Mouse (Mus musculus) E14TG2a.4 (cell line): Measurements from ENCODE around the gene Mgat5.

Experiments
- H3K27me3 ChIP-seq: 2 replicates; pipeline ENCODE4 v1.6.1; 2014; ENCODE audit warnings: low read length, control low read depth; ENCODE audit not compliant: insufficient read depth
- H3K36me3 ChIP-seq: 2 replicates; pipeline ENCODE4 v1.6.1; 2014; ENCODE audit warnings: low read length, control low read depth; ENCODE audit not compliant: insufficient read depth
- H3K4me1 ChIP-seq: replicated peaks from 2 replicates; pipeline ENCODE4 v1.6.1; 2014; ENCODE audit warnings: low read depth, low read length, control low read depth
- H3K4me3 ChIP-seq: replicated peaks from 2 replicates; pipeline ENCODE4 v1.5.1; 2014; ENCODE audit warnings: mild to moderate bottlenecking, low read length
- H3K9me3 ChIP-seq: 2 replicates; pipeline ENCODE4 v1.6.1; 2014; ENCODE audit warnings: low read length, control low read depth
- CTCF ChIP-seq: conservative IDR thresholded peaks from 2 replicates; pipeline ENCODE4 v1.5.1; 2014; ENCODE audit warnings: low read length
- NANOG ChIP-seq: IDR thresholded peaks from 2 replicates; pipeline ENCODE4 v1.6.1; 2014; ENCODE audit warnings: borderline replicate concordance, low read length, mixed read lengths
- POU5F1 ChIP-seq: IDR thresholded peaks from 2 replicates; pipeline ENCODE4 v1.6.1; 2014; ENCODE audit warnings: low read length, borderline replicate concordance

The Mgat5 gene

GRCm38 (mm10) chr1:127257005-127257404 lies 52.2 kb downstream of the Mgat5 start:
- TF ChIP-seq CTCF, result no peak
- no peak for TF ChIP-seq POU5F1
- TF ChIP-seq NANOG, result no peak
- Histone ChIP-seq H3K9me3 (no peaks in the 10 kb centered on the region), H3K4me3 (no peak overlapping the region)

GRCm38 (mm10) chr1:127259669-127260068 lies 54.9 kb downstream of the Mgat5 start:
- Histone ChIP-seq H3K27me3 (no peaks in the 10 kb centered on the region), H3K36me3 (no peaks in the 10 kb centered on the region), H3K9me3 (no peaks in the 10 kb centered on the region), H3K4me3 (no peak overlapping the region), H3K4me1 (peaks cover 57% of the 10 kb centered on the region)
- TF ChIP-seq POU5F1 (no peak), CTCF (no peak), NANOG (no peak)

More at GRCm38 (mm10) chr1:127257005-127257404, 52.2 kb downstream of the Mgat5 start:
- H3K4me1 ChIP-seq, result peaks cover 39% of the 10 kb centered on the region
- H3K27me3 ChIP-seq, result no peaks in the 10 kb centered on the region
- H3K36me3 ChIP-seq, result no peaks in the 10 kb centered on the region

GRCm38 (mm10) chr1:127260969-127261368 lies 56.2 kb downstream of the Mgat5 start:
- H3K4me3 ChIP-seq, result no peak overlapping the region
- H3K27me3 ChIP-seq, result no peaks in the 10 kb centered on the region
- H3K4me1 ChIP-seq, result peaks cover 57% of the 10 kb centered on the region
- TF ChIP-seq CTCF, result no peak
- TF ChIP-seq NANOG, result no peak
- no peak for TF ChIP-seq POU5F1
- H3K36me3 ChIP-seq, result no peaks in the 10 kb centered on the region
- no peaks in the 10 kb centered on the region for H3K9me3 ChIP-seq

GRCm38 (mm10) chr1:127262170-127262837 lies 57.5 kb downstream of the Mgat5 start:
- no peaks in the 10 kb centered on the region for H3K9me3 ChIP-seq
- no peak overlapping the region for H3K4me3 ChIP-seq
- H3K4me1 ChIP-seq, result peaks cover 54% of the 10 kb centered on the region
- H3K27me3 ChIP-seq, result no peaks in the 10 kb centered on the region
- no peak for TF ChIP-seq POU5F1
- no peak for TF ChIP-seq NANOG
- no peak for TF ChIP-seq CTCF
- no peaks in the 10 kb centered on the region for H3K36me3 ChIP-seq

- no peaks in the 10 kb centered on the region for H3K36me3 ChIP-seq
- H3K27me3 ChIP-seq, result no peaks in the 10 kb centered on the region
- TF ChIP-seq CTCF (no peak), NANOG (no peak), POU5F1 (no peak)
- H3K9me3 ChIP-seq, result no peaks in the 10 kb centered on the region
- peaks cover 8% of the 10 kb centered on the region for H3K4me1 ChIP-seq
- no peak overlapping the region for H3K4me3 ChIP-seq
Measured at GRCm38 (mm10) chr1:127267985-127268384, 63.2 kb downstream of the Mgat5 start.

- no peaks in the 10 kb centered on the region for H3K9me3 ChIP-seq
- no peaks in the 10 kb centered on the region for H3K27me3 ChIP-seq
- H3K4me1 ChIP-seq, result no peaks in the 10 kb centered on the region
- TF ChIP-seq POU5F1, result no peak
- no peak for TF ChIP-seq NANOG
- no peak for TF ChIP-seq CTCF
- no peaks in the 10 kb centered on the region for H3K36me3 ChIP-seq
- no peak overlapping the region for H3K4me3 ChIP-seq
Measured at GRCm38 (mm10) chr1:127269343-127269742, 64.5 kb downstream of the Mgat5 start.

GRCm38 (mm10) chr1:127270273-127271020 lies 65.6 kb downstream of the Mgat5 start:
- H3K9me3 ChIP-seq, result no peaks in the 10 kb centered on the region
- TF ChIP-seq POU5F1 (no peak), CTCF (no peak), NANOG (no peak)
- no peaks in the 10 kb centered on the region for H3K4me1 ChIP-seq
- no peak overlapping the region for H3K4me3 ChIP-seq
- no peaks in the 10 kb centered on the region for H3K27me3 ChIP-seq
- no peaks in the 10 kb centered on the region for H3K36me3 ChIP-seq

GRCm38 (mm10) chr1:127271156-127271555 lies 66.3 kb downstream of the Mgat5 start:
- no peaks in the 10 kb centered on the region for H3K36me3 ChIP-seq
- H3K4me3 ChIP-seq, result no peak overlapping the region
- H3K4me1 ChIP-seq, result no peaks in the 10 kb centered on the region
- TF ChIP-seq POU5F1 (no peak), CTCF (no peak), NANOG (no peak)
- H3K27me3 ChIP-seq, result no peaks in the 10 kb centered on the region
- H3K9me3 ChIP-seq, result no peaks in the 10 kb centered on the region
